Mouse (Mus musculus) embryo, embryonic 10.5 days (tissue): ENCODE measurements at regions not wholly inside any gene's neighbourhood (a gene's known extent, or its start where the extent isn't known, plus 50 kb on each side); places are given as distances from the start of the nearest gene placed in this dataset.

Experiments
- DNase-seq: peaks from one replicate; pipeline ENCODE4 v3.0.0-alpha.2; 2015; ENCODE audit warnings: low spot score

- DNase-seq = peak; percentile 5
Observed at GRCm38 (mm10) chr14:84928161-84928560, 484.8 kb downstream of the Pcdh17 start.

GRCm38 (mm10) chr14:84934094-84934493 is 490.7 kb downstream of the Pcdh17 start:
- DNase-seq = no peak

- DNase-seq = no peak
Observed at GRCm38 (mm10) chr14:84955300-84955699, 511.9 kb downstream of the Pcdh17 start.

- DNase-seq = no peak
Observed at GRCm38 (mm10) chr14:84987764-84988163, 544.4 kb downstream of the Pcdh17 start.

- DNase-seq = no peak
Observed at GRCm38 (mm10) chr14:85012384-85012783, 569.0 kb downstream of the Pcdh17 start.
